Mouse (Mus musculus) urinary bladder, postnatal 25 days (tissue): ENCODE data around the gene Olfr1136.

Experiments
- DNase-seq: peaks from one replicate; pipeline ENCODE4 v3.0.0; 2022; ENCODE audit warnings: low spot score

Gene Olfr1136

DNA sequence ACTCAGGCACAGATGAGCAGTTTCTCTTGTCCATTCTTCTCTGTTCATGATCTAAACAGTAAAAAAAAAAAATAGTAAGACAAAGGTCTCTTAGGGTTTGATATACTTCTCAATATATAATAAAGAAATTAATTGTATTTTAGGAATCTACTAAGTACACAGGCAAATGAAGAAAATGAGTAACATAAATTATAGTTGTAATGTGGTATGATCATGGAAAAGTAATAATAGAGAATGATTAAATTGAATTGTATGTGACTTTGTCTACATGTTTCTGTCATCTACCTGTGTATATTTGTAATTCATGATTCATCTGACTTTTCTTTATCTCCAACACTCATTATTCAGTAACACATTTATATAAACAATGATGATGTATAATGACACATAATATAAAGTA is at the start of gene Olfr1136:
Gene Olfr1136 (minus strand): TSS at position 101 of the 400 bp plus-strand sequence.
- no peak for DNase-seq

DNA sequence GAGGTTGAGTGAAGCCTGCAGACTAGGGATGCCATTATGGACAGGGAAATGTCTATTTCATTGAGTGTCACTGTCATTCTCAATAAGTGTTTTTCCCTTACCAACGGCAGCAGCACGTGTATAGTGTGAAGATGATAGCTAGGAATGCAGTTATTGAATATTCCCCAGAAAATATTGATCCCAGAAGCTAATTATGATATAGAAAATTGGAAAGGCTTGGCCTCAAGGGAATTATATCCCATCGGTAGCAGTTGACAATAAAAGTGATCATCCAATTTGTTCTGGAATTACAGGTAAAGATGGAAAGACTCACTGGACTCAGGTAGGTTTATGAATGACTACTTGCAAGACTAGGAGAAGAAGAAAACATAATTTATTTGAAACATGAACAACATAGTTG is 49.7 kb upstream of the Olfr1136 start, which contains the start of gene Olfr1140:
Gene Olfr1140 (plus strand): TSS at position 301 of the 400 bp plus-strand sequence.
- DNase-seq, result no peak

DNA sequence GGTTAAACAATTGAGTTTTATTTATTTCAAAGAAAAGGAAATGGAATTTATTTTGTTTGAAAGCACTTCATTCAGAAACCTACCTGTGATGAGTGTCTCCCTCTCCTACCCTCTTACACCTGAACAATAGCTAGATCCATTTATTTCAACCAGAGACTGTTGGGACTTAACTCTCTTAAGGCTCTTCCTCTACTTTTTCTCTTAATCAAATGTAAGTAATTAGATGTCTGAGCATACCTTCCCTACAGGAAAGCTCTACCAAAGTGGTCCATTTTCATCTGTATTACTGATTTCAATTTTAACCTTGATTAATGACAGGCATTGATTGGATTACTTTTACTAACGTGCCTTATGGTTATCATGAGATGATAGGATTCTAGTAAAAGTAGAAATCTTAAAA is 46.1 kb upstream of the Olfr1136 start, which contains the start of gene Olfr1138:
Gene Olfr1138 (minus strand): TSS at position 101 of the 400 bp plus-strand sequence.
- DNase-seq, result no peak

DNA sequence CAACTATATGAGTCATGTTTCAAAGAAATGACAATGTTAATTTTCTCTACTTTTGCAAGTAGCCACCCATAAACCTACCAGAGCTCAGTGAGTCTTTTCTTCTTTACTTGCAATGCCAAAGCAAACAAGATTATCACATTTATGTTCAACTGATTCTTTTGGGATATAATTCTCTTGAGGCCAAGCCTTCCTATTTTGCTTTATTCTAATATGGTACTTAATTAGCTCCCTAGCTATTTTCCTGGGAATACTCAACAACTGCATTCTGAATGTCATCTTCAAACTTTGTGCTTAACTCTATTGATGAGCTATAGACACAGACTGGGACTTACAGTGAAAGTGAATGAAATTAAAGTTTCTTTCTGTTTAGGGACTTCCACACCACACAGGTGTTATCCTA is 19.3 kb upstream of the Olfr1136 start, which contains the start of gene Olfr1137:
Gene Olfr1137 (minus strand): TSS at position 101 of the 400 bp plus-strand sequence.
- DNase-seq, result no peak

DNA sequence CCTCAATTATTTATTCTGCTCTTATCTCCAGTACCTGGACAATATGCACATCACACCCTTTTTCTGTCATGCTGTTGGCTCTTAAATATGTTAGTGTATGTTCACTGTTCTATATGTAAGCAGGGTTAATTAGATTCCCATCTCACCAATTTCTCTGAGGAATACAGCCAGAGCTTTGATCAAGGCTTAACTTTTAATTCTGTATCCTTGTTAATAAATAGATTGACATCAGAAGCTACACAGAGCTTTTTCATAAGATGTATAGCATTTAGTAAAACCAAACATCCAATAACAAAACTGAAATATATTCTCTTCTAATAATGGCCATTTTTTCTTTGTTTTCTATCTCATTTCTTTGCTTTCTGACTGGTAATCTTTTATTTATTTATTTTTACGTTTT is 20.2 kb downstream of the Olfr1136 start, which contains the start of gene Olfr1135:
Gene Olfr1135 (minus strand): TSS at position 101 of the 400 bp plus-strand sequence.
- DNase-seq, result no peak

DNA sequence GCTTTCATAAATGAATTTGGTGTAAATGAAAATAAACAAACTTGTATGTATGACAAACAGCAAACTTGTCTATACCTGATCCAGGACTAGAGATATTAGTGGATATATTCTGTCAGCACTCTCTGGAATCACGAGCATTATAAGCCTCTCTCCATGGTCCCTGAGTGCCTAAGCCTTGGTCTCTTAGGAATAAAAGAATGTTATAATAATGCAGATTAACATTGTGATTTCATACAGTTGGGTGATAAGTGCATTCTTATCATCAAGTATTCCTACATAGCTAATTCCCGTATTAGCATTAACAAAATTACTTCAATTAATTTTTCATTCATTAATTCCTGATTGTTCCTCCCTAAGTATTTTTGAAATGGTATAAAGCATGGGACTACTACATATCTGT is 35.4 kb downstream of the Olfr1136 start, which contains the start of gene Olfr1134:
Gene Olfr1134 (minus strand): TSS at position 101 of the 400 bp plus-strand sequence.
- DNase-seq, result no peak

DNA sequence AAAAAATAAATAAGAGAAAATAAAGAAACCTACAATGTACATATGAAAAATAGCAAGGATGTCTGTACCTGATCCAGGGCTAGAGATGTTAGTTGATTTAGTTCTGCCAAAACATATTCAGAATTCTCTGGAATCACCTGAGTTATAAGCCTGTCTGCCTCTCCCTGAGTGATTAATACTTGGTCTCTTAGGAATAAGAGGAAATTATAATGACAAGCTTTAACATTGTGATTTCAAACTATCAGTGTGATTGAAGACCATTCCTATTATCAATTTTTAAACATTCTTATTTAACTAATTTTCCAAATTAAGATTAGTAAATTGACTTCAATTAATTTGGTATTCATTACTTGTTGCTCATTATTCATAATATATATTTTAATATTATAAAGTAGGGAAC is 46.5 kb downstream of the Olfr1136 start, which contains the start of gene Olfr1133:
Gene Olfr1133 (minus strand): TSS at position 101 of the 400 bp plus-strand sequence.
- DNase-seq, result no peak
